Mouse (Mus musculus) CH12.LX (cell line): Measurements from ENCODE around the gene Amh. TPM values are rescaled to one million over a fixed set of nuclear protein-coding genes. Genes with fewer than 3 reads are reported as not detected.

ENCODE experiments used
- DNase-seq: peaks from one replicate; pipeline ENCODE4 v3.0.0-alpha.2; 2013; ENCODE audit errors: extremely low read depth
- H3K27ac ChIP-seq: 2 replicates; pipeline ENCODE4 v1.5.1; 2012; ENCODE audit warnings: low read depth, mild to moderate bottlenecking, control low read depth, moderate library complexity; ENCODE audit not compliant: insufficient read depth
- H3K27me3 ChIP-seq: replicated peaks from 2 replicates; pipeline ENCODE3; 2012; ENCODE audit warnings: inconsistent platforms
- H3K36me3 ChIP-seq, 2 experiments: replicated peaks in 1 of 2; 2 replicates each; pipeline versions ENCODE3 to v1.6.1; 2012; ENCODE audit warnings: inconsistent platforms in 1 of 2, low read length in 1 of 2, mild to moderate bottlenecking in 1 of 2, mixed read lengths in 1 of 2, moderate library complexity in 1 of 2; ENCODE audit not compliant: control insufficient read depth in 1 of 2, insufficient read depth in 1 of 2
- H3K4me1 ChIP-seq, 2 experiments: 2 replicates each; pipeline ENCODE4 v1.6.1; 2012; ENCODE audit warnings: inconsistent platforms in 1 of 2, moderate library complexity in 1 of 2; ENCODE audit not compliant: insufficient read depth in 2 of 2, control insufficient read depth in 1 of 2
- H3K4me2 ChIP-seq: 2 replicates; pipeline ENCODE4 v1.6.1; 2012; ENCODE audit warnings: low read depth, mild to moderate bottlenecking, control low read depth; ENCODE audit not compliant: poor library complexity, insufficient read depth, severe bottlenecking
- H3K4me3 ChIP-seq, 3 experiments: fragments of 150-350 bp in 1 of 3; sonication (generic) in 1 of 3; replicated peaks in 1 of 3; 2 replicates each; pipeline versions ENCODE3 to v1.5.1; 2011 to 2012; ENCODE audit warnings: low read depth in 2 of 3, low read length in 2 of 3, mild to moderate bottlenecking in 2 of 3, moderate library complexity in 2 of 3, control low read depth in 1 of 3, improper control_type of control experiment in 1 of 3, inconsistent platforms in 1 of 3, mixed read lengths in 1 of 3; ENCODE audit not compliant: poor library complexity in 1 of 3
- H3K79me2 ChIP-seq: replicated peaks from 2 replicates; pipeline ENCODE4 v1.6.1; 2012; ENCODE audit warnings: mild to moderate bottlenecking, moderate library complexity; ENCODE audit not compliant: control insufficient read depth, poor library complexity, insufficient read depth, severe bottlenecking; ENCODE audit errors: extremely low read depth
- H3K9ac ChIP-seq: 2 replicates; pipeline ENCODE4 v1.6.1; 2012; ENCODE audit warnings: low read depth, mild to moderate bottlenecking, control low read depth, moderate library complexity; ENCODE audit not compliant: insufficient read depth
- H3K9me3 ChIP-seq: replicated peaks from 2 replicates; pipeline ENCODE3; 2012; ENCODE audit warnings: low read length, inconsistent platforms, mixed read lengths
- BHLHE40 ChIP-seq: IDR thresholded peaks from 2 replicates; pipeline ENCODE4 v1.6.1; 2011; ENCODE audit warnings: mild to moderate bottlenecking, low read depth, low read length, improper control_type of control experiment
- CHD1 ChIP-seq: IDR thresholded peaks from 2 replicates; pipeline ENCODE4 v1.6.1; 2012; ENCODE audit warnings: low read depth, low read length, improper control_type of control experiment, inconsistent platforms
- CHD2 ChIP-seq: IDR thresholded peaks from 2 replicates; pipeline ENCODE4 v1.6.1; 2011; ENCODE audit warnings: low read length, improper control_type of control experiment
- CTCF ChIP-seq, 2 experiments: IDR thresholded peaks in 1 of 2; conservative IDR thresholded peaks in 1 of 2; 2 replicates each; pipeline ENCODE4 v1.5.1; 2011 to 2012; ENCODE audit warnings: low read depth in 2 of 2, low read length in 2 of 2, improper control_type of control experiment in 1 of 2, inconsistent platforms in 1 of 2, mild to moderate bottlenecking in 1 of 2, moderate library complexity in 1 of 2
- ETS1 ChIP-seq: conservative IDR thresholded peaks from 2 replicates; pipeline ENCODE4 v1.6.1; 2012; ENCODE audit warnings: low read depth, mild to moderate bottlenecking, inconsistent platforms, low read length, improper control_type of control experiment, moderate library complexity
- IRF4 ChIP-seq: IDR thresholded peaks from 2 replicates; pipeline ENCODE4 v1.6.1; 2014; ENCODE audit warnings: low read depth, mild to moderate bottlenecking, inconsistent platforms, low read length, improper control_type of control experiment
- MEF2A ChIP-seq: IDR thresholded peaks from 2 replicates; pipeline ENCODE4 v1.6.1; 2014; ENCODE audit warnings: low read depth, mild to moderate bottlenecking, inconsistent platforms, low read length, improper control_type of control experiment, borderline replicate concordance
- NELFE ChIP-seq: IDR thresholded peaks from 2 replicates; pipeline ENCODE4 v1.6.1; 2011; ENCODE audit warnings: low read depth, low read length, improper control_type of control experiment
- NRF1 ChIP-seq: IDR thresholded peaks from 2 replicates; pipeline ENCODE4 v1.6.1; 2014; ENCODE audit warnings: low read depth, mild to moderate bottlenecking, inconsistent platforms, low read length, improper control_type of control experiment, moderate library complexity
- POLR2A ChIP-seq: IDR thresholded peaks from 2 replicates; pipeline ENCODE4 v1.6.1; 2011; ENCODE audit warnings: low read depth, mild to moderate bottlenecking, improper control_type of control experiment, low read length
- SIN3A ChIP-seq: IDR thresholded peaks from 2 replicates; pipeline ENCODE4 v1.6.1; 2012; ENCODE audit warnings: low read length, improper control_type of control experiment, inconsistent platforms
- SMC3 ChIP-seq: IDR thresholded peaks from 2 replicates; pipeline ENCODE4 v1.6.1; 2011; ENCODE audit warnings: low read depth, low read length, improper control_type of control experiment
- TCF12 ChIP-seq: IDR thresholded peaks from 2 replicates; pipeline ENCODE4 v1.6.1; 2014; ENCODE audit warnings: low read depth, mild to moderate bottlenecking, inconsistent platforms, low read length, improper control_type of control experiment
- USF2 ChIP-seq: conservative IDR thresholded peaks from 2 replicates; pipeline ENCODE4 v1.6.1; 2011; ENCODE audit warnings: low read depth, low read length, improper control_type of control experiment
- ZKSCAN1 ChIP-seq: IDR thresholded peaks from 2 replicates; pipeline ENCODE4 v1.6.1; 2012; ENCODE audit warnings: low read depth, inconsistent platforms, low read length, improper control_type of control experiment, borderline replicate concordance
- ZNF384 ChIP-seq: IDR thresholded peaks from 2 replicates; pipeline ENCODE4 v1.6.1; 2012; ENCODE audit warnings: low read depth, low read length, improper control_type of control experiment, inconsistent platforms
- dilution Hi-C: fragments of 300-500 bp; cut with MboI; formaldehyde crosslinking; loops from 2 replicates; pipeline ENCODE4 v1.14.3; 2020; ENCODE audit warnings: low sequenced_read_pairs; ENCODE audit not compliant: extremely low pct_unique_long_range_greater_than_20kb, extremely low pct_ligation_motif_present
- in situ Hi-C: fragments of 300-500 bp; cut with MboI; formaldehyde crosslinking; loops from 3 replicates; pipeline ENCODE4 v1.14.3; 2019; ENCODE audit warnings: low sequenced_read_pairs, low pct_ligation_motif_present, low pct_unique_long_range_greater_than_20kb, mixed read lengths
- polyA plus RNA-seq: library from polyadenylated mRNA; unstranded; fragments of >175 nt; gene quantifications from 2 replicates; pipeline ENCODE4 v1.2.1, GENCODE M21; 2012; ENCODE audit warnings: low read depth; ENCODE audit not compliant: insufficient read length
- total RNA-seq, 2 experiments: library from RNA; depleted of rRNA; stranded (reverse); fragments of 300-350 nt in 1 of 2; fragments of >200 nt in 1 of 2; gene quantifications; 2 replicates each; pipeline ENCODE4 v1.2.3; 2012 to 2014

Amh gene
- total and polyA plus RNA-seq, 3 experiments: 0.43 to 1.1 (median 0.59) TPM

DNA sequence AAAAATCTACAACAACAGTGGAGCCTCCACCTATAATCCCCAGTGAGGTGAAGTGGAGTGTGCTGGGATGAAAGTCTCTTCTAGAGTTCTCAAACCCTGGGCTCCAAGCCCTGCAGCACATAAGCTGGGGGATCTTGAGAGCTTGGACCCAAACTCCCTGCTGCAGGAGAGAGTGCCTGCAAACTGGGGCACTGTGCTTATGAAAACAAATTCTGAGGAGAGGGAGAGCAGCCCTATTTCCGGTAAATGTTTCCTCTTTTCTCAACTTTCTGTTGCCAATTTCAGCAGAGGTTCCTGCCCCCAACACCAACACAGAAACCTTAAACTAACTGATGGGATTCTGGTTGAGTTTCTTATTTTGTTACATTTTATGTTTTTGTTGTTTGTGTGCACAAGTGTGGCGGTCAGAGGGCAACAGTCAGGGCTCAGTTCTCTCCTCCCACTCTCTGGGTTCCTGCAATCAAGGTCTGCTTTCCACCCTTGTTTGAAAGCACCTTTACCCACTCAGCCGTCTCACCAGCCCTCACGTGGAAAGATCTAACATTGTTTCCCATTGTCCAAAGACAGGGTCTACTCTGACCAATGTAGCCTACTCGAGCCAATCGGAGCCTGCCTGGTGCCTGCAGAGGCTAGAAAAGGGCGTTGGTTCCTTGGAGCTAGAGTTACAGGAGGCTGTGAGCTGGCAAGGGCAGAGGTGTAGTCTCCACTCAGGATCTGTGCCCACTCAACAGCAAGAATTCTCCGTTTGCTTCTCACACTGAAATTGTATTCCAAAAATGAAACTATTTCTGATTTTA lies 19.0 kb downstream of the Amh start (continued):
- no peak for TF ChIP-seq ZNF384
- TF ChIP-seq SIN3A: 0 out of 2 replicates have a peak, but pooled peaks have one; percentile 16
- TF ChIP-seq SMC3: no peak
- TF ChIP-seq POLR2A: peak; percentile 40
- TF ChIP-seq USF2: no peak
- TF ChIP-seq IRF4: 0 out of 2 replicates have a peak, but pooled peaks have one; percentile 8
- peak; percentile 21; the same call in 1 of the 2 replicates for TF ChIP-seq TCF12
- no peak for TF ChIP-seq CTCF (conservative IDR thresholded peaks at IDR 0.05 in 1 of 2, IDR thresholded peaks at IDR 0.05 in 1 of 2; ENCODE audit: low read depth in 2 of 2, low read length in 2 of 2)
- peak; percentile 68 for TF ChIP-seq BHLHE40
- TF ChIP-seq NRF1: no peak
- no peak for TF ChIP-seq ETS1
- TF ChIP-seq NELFE: no peak
- TF ChIP-seq CHD2: no peak
- TF ChIP-seq MEF2A: 0 out of 2 replicates have a peak, but pooled peaks have one; percentile 20
- TF ChIP-seq, all 38 proteins: peak for 12

DNA sequence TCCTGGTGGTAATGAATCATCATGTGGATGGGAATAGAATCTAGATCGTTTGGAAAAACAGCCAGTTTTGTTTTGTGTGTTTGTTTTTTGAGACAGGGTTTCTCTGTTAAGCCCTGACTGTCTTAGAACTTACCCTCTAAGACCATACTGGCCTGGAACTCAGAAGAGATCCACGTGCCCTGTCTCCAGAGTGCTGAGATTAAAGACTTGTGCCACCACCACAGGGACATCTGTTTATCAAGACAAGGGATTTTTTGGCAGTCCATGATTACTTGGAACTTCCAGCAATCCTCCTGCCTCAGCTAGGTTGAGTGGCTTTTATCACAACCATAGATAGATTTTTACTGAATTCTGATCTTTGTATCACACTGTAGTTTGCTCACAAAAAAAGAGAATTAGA lies 19.8 kb downstream of the Amh start:
- TF ChIP-seq ZKSCAN1 (no peak), SIN3A (peak; percentile 32; the same call in 1 of the 2 replicates), CHD1 (0 out of 2 replicates have a peak, but pooled peaks have one; percentile 34)
- TF ChIP-seq, all 38 proteins: peak for 2

More for the DNA sequence above, 19.8 kb downstream of the Amh start:
- Histone ChIP-seq H3K27ac (peak overlapping the region; percentile 86; the same call in 1 of the 2 replicates), H3K79me2 (peaks cover 21% of the 10 kb centered on the region), H3K9ac (peak overlapping the region; percentile 36; the same call in 1 of the 2 replicates), H3K4me3 (no peak overlapping the region), H3K4me2 (peak overlapping the region; percentile 52; the same call in 1 of the 2 replicates), H3K27me3 (no peaks in the 10 kb centered on the region), H3K36me3 (peaks cover 20 to 22% of the 10 kb centered on the region in 2 experiments), H3K4me1 (peaks cover 12 to 40% of the 10 kb centered on the region in 2 experiments), H3K9me3 (no peaks in the 10 kb centered on the region)
- dilution Hi-C loops: no loop called here
- no peak for DNase-seq
- in situ Hi-C loops: loop anchor here (5.0 kb wide), 1 partner anchor 32 kb away; the partner anchor contains the start of genes Lsm7 and Sppl2b
